Mouse (Mus musculus): ENCODE data around the gene Heatr6. TPM values are rescaled to one million over a fixed set of nuclear protein-coding genes. Genes with fewer than 3 reads are reported as not detected.
A peak's percentile ranks its signal among the peaks of the same experiment; 100 is the strongest.

Heatr6 gene
- polyA plus RNA-seq, 1 experiment from 2014 or later: 16.8 TPM

DNA sequence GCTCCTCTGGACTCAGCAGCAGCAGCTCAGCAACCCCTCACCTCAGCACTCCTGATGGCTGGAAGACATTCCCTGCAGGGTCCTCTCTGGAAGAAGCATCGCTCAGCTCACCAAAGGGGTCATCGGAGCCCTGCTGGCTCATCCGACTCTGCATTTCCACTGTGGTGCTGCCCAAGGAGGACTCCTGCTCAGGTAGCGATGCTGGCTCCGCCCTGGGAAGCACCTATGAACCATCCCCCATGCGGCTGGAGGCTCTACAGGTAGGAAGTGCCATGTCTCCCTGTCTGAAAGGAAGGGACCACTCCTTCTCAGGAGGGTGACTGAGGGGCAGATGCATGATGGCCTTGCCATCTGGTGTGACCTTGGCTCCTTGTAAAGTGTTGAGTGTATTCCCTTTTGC lies 18.8 kb downstream of the Heatr6 start:
- ATAC-seq (replicated peaks; ENCODE audit: low FRiP score): no peak
- 94% methylated on average over 6 of the region's 6 CpGs for WGBS
- no peak for DNase-seq (ENCODE audit: low spot score)
- no peaks in the 10 kb centered on the region for H3K27me3 ChIP-seq (replicated peaks; ENCODE audit: control insufficient read depth, insufficient read depth, low read length)
- H3K36me3 ChIP-seq (ENCODE audit: control insufficient read depth, insufficient read depth, low read length): peaks cover 28% of the 10 kb centered on the region
- no peak overlapping the region for H3K4me3 ChIP-seq (ENCODE audit: low read depth, low read length)
- no peaks in the 10 kb centered on the region for H3K4me1 ChIP-seq (replicated peaks; ENCODE audit: control insufficient read depth, insufficient read depth, low read length)
- H3K27ac ChIP-seq (ENCODE audit: low read depth, low read length): no peak overlapping the region
- H3K9ac ChIP-seq (ENCODE audit: low read depth, low read length): no peak overlapping the region
- no peak overlapping the region for H3K4me2 ChIP-seq
- H3K9me3 ChIP-seq (ENCODE audit: control insufficient read depth, low read length): no peaks in the 10 kb centered on the region

DNA sequence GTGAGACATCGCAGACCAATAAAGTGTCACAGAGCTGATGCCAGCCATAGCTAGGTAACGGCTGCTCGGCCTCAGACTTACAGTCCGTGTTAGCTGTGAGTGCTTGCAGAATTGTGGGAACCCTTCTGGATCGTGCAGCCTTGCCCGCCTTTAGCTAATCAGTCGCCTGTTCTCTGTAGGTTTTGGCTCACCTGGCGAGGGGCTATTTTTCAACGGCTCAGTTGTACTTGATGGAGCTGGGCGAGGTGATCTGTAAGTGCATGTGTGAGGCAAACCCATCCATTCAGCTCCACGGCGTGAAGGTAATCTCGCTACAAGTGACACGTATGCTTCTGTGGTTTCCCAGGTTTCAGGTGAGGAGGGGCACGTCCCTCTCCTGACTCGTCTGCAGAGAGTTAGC lies 20.2 kb downstream of the Heatr6 start:
- WGBS: 88% methylated on average over 16 of the region's 16 CpGs
- Histone ChIP-seq H3K27me3 (replicated peaks; ENCODE audit: control insufficient read depth, insufficient read depth, low read length) (no peaks in the 10 kb centered on the region), H3K27ac (ENCODE audit: low read depth, low read length) (no peak overlapping the region), H3K4me3 (ENCODE audit: low read depth, low read length) (no peak overlapping the region), H3K36me3 (ENCODE audit: control insufficient read depth, insufficient read depth, low read length) (peaks cover 26% of the 10 kb centered on the region), H3K9ac (ENCODE audit: low read depth, low read length) (no peak overlapping the region), H3K4me2 (no peak overlapping the region), H3K9me3 (ENCODE audit: control insufficient read depth, low read length) (no peaks in the 10 kb centered on the region), H3K4me1 (replicated peaks; ENCODE audit: control insufficient read depth, insufficient read depth, low read length) (no peaks in the 10 kb centered on the region)
- ATAC-seq (replicated peaks; ENCODE audit: low FRiP score) (no peak), DNase-seq (ENCODE audit: low spot score) (no peak)

DNA sequence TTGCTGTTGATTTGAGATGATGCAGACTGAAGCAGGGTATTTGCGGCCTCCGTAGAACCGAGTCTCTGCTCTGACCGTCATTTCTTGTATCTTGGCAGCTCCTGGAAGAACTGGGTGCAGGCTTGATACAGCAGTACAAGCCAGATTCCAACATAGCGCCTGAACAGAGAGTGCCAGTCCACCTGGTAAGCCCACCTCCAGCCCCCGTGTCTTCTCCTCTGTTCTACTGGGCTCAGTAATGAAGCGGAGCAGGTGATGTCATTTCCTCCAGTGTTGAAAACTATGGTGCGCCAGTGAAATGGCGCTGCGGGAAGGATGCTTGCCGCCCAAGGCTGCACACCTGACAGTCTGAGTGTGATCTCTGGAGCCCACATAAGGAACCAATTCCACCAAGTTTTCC lies 20.8 kb downstream of the Heatr6 start:
- ATAC-seq (replicated peaks; ENCODE audit: low FRiP score) (no peak), DNase-seq (ENCODE audit: low spot score) (no peak)
- Histone ChIP-seq H3K4me3 (ENCODE audit: low read depth, low read length) (no peak overlapping the region), H3K4me1 (replicated peaks; ENCODE audit: control insufficient read depth, insufficient read depth, low read length) (no peaks in the 10 kb centered on the region), H3K27ac (ENCODE audit: low read depth, low read length) (no peak overlapping the region), H3K9me3 (ENCODE audit: control insufficient read depth, low read length) (no peaks in the 10 kb centered on the region), H3K4me2 (no peak overlapping the region), H3K36me3 (ENCODE audit: control insufficient read depth, insufficient read depth, low read length) (peaks cover 24% of the 10 kb centered on the region), H3K27me3 (replicated peaks; ENCODE audit: control insufficient read depth, insufficient read depth, low read length) (no peaks in the 10 kb centered on the region), H3K9ac (ENCODE audit: low read depth, low read length) (no peak overlapping the region)
- whole genome bisulfite sequencing: 95% methylated on average over 11 of the region's 11 CpGs

DNA sequence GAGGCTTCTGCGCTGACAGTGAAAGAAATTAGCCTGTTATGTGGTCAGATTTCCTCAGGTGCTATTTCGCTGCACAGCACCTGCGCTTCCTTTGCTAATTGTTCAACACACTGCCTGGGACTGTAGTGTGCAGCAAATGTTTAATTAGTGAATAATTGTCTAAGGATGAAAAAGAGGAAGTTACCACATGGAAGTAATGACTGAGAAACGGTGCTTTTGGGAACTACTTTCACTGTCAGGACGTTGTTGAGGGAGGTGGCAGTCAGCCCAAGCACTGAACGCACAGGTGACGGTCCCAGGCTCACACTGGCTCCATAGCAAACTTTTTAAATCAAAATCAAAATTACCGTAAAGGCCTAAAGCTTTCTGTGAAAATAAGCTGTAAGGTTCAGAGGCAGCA lies 23.3 kb downstream of the Heatr6 start:
- Histone ChIP-seq H3K27me3 (replicated peaks; ENCODE audit: control insufficient read depth, insufficient read depth, low read length) (no peaks in the 10 kb centered on the region), H3K36me3 (ENCODE audit: control insufficient read depth, insufficient read depth, low read length) (peaks cover 42% of the 10 kb centered on the region), H3K4me1 (replicated peaks; ENCODE audit: control insufficient read depth, insufficient read depth, low read length) (no peaks in the 10 kb centered on the region), H3K4me2 (no peak overlapping the region), H3K9ac (ENCODE audit: low read depth, low read length) (no peak overlapping the region), H3K27ac (ENCODE audit: low read depth, low read length) (no peak overlapping the region), H3K9me3 (ENCODE audit: control insufficient read depth, low read length) (no peaks in the 10 kb centered on the region), H3K4me3 (ENCODE audit: low read depth, low read length) (no peak overlapping the region)
- WGBS: 89% methylated on average over 8 of the region's 8 CpGs
- no peak for ATAC-seq (replicated peaks; ENCODE audit: low FRiP score)
- no peak for DNase-seq (ENCODE audit: low spot score)

DNA sequence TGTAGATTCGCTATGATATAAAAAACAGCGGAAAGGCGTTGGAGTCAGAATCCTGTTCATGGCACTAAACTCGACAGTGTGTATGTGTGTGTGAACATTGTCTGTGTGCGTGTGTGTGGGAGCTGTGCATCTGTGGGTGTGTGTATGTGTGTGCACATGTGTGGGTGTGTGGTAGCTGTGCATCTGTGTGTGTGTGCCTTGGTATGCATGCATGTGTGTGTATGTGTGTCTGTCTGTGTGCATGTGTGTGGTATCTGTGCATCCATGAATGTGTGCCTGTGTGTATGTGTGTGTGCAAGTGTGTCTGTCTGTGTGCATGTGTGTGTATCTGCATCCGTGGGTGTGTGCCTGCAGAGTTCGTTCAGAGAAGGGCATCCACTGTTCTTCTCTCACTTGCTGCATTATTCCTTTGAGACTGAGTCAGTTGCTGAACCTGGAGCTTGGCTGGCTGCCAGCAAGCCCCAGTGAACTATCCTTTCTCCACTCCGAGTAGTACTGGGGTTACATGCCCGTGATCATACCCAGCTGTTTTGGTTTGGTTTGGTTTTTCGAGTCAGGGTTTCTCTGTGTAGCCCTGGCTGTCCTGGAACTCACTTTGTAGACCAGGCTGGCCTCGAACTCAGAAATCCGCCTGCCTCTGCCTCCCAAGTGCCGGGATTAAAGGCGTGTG lies 30.6 kb downstream of the Heatr6 start:
- Histone ChIP-seq H3K4me3 (ENCODE audit: low read depth, low read length) (no peak overlapping the region), H3K27me3 (replicated peaks; ENCODE audit: control insufficient read depth, insufficient read depth, low read length) (no peaks in the 10 kb centered on the region), H3K36me3 (ENCODE audit: control insufficient read depth, insufficient read depth, low read length) (peaks cover 26% of the 10 kb centered on the region), H3K27ac (ENCODE audit: low read depth, low read length) (no peak overlapping the region), H3K9me3 (ENCODE audit: control insufficient read depth, low read length) (no peaks in the 10 kb centered on the region), H3K4me1 (replicated peaks; ENCODE audit: control insufficient read depth, insufficient read depth, low read length) (no peaks in the 10 kb centered on the region), H3K9ac (ENCODE audit: low read depth, low read length) (no peak overlapping the region), H3K4me2 (no peak overlapping the region)
- no peak for DNase-seq (ENCODE audit: low spot score)
- WGBS: 90% methylated on average over 14 of the region's 14 CpGs
- no peak for ATAC-seq (replicated peaks; ENCODE audit: low FRiP score)

GRCm38 (mm10) chr11:83784661-83785060 lies 31.2 kb downstream of the Heatr6 start:
- Histone ChIP-seq H3K36me3 (ENCODE audit: control insufficient read depth, insufficient read depth, low read length) (peaks cover 21% of the 10 kb centered on the region), H3K4me2 (no peak overlapping the region), H3K9ac (ENCODE audit: low read depth, low read length) (no peak overlapping the region), H3K27ac (ENCODE audit: low read depth, low read length) (no peak overlapping the region), H3K9me3 (ENCODE audit: control insufficient read depth, low read length) (no peaks in the 10 kb centered on the region), H3K27me3 (replicated peaks; ENCODE audit: control insufficient read depth, insufficient read depth, low read length) (no peaks in the 10 kb centered on the region), H3K4me1 (replicated peaks; ENCODE audit: control insufficient read depth, insufficient read depth, low read length) (0 out of 2 replicates have a peak, but pooled peaks cover 2% of the 10 kb centered on the region), H3K4me3 (ENCODE audit: low read depth, low read length) (no peak overlapping the region)
- ATAC-seq (replicated peaks; ENCODE audit: low FRiP score) (no peak), DNase-seq (ENCODE audit: low spot score) (no peak)
- WGBS: 78% methylated on average over 2 of the region's 2 CpGs

DNA sequence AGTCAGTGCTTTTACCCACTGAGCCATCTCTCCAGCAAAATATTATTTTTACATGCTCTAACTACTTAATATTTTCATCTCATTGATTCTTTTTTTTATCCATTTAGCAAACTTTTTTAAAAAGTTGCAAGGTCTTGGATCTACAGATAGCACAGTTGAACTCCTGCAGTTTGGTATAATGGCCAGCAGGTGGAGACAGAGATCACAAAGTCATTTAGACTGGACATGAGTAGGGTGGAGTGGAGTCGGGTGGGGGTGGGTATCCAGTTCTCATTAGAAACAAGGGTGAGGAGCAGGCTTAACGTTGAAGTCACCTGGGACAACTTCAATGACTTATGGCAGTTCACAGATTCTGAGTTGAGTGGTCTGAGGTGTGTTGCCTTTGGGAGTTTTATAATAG lies 31.9 kb downstream of the Heatr6 start:
- Histone ChIP-seq H3K4me2 (no peak overlapping the region), H3K4me1 (replicated peaks; ENCODE audit: control insufficient read depth, insufficient read depth, low read length) (0 out of 2 replicates have a peak, but pooled peaks cover 2% of the 10 kb centered on the region), H3K9me3 (ENCODE audit: control insufficient read depth, low read length) (no peaks in the 10 kb centered on the region), H3K36me3 (ENCODE audit: control insufficient read depth, insufficient read depth, low read length) (peaks cover 14% of the 10 kb centered on the region), H3K4me3 (ENCODE audit: low read depth, low read length) (no peak overlapping the region), H3K9ac (ENCODE audit: low read depth, low read length) (no peak overlapping the region), H3K27ac (ENCODE audit: low read depth, low read length) (no peak overlapping the region), H3K27me3 (replicated peaks; ENCODE audit: control insufficient read depth, insufficient read depth, low read length) (no peaks in the 10 kb centered on the region)
- 17% methylated on average over 2 of the region's 2 CpGs for WGBS
- 0 out of 2 replicates have a peak, but pooled peaks have one; percentile 20 for ATAC-seq (replicated peaks; ENCODE audit: low FRiP score)
- peak; percentile 39 for DNase-seq (ENCODE audit: low spot score)

- Histone ChIP-seq H3K9ac (ENCODE audit: low read depth, low read length) (no peak overlapping the region), H3K36me3 (ENCODE audit: control insufficient read depth, insufficient read depth, low read length) (0 out of 2 replicates have a peak, but pooled peaks cover under 1% of the 10 kb centered on the region), H3K4me3 (ENCODE audit: low read depth, low read length) (no peak overlapping the region), H3K27ac (ENCODE audit: low read depth, low read length) (no peak overlapping the region), H3K4me2 (no peak overlapping the region), H3K27me3 (replicated peaks; ENCODE audit: control insufficient read depth, insufficient read depth, low read length) (no peaks in the 10 kb centered on the region), H3K4me1 (replicated peaks; ENCODE audit: control insufficient read depth, insufficient read depth, low read length) (0 out of 2 replicates have a peak, but pooled peaks cover 2% of the 10 kb centered on the region), H3K9me3 (ENCODE audit: control insufficient read depth, low read length) (no peaks in the 10 kb centered on the region)
- 70% methylated on average over 4 of the region's 4 CpGs for WGBS
- DNase-seq (ENCODE audit: low spot score): no peak
- no peak for ATAC-seq (replicated peaks; ENCODE audit: low FRiP score)
Measured at GRCm38 (mm10) chr11:83786835-83787234, 33.3 kb downstream of the Heatr6 start.

DNA sequence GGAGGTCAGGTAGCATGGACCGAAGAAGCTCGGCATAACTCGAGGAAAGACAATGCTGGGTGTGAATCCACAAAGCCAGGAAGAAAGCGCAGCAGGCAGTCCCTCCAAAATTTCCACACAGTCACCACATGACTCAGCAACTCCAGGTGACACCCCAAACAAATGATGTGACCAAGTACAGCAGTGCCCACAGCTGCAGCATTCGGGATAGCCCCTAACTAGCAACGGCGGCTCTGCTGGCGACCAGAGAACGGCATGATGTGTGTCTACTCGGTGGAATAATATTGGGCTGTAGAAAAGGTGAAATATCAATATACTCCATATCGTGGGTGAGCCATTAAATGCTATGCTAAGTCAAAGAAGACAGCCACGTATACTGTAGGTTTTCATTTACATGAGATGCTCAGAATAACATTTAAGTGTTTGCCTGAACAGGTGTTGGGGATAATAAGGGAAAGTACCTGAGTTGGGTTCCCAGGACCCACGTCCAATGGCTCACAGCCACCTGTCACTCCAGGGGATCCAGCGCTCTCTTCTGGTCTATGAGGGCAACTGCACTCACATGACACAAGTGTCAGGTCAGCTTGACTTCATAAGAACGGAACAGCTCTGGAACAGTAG lies 34.0 kb downstream of the Heatr6 start:
- no peak for DNase-seq (ENCODE audit: low spot score)
- Histone ChIP-seq H3K9me3 (ENCODE audit: control insufficient read depth, low read length) (no peaks in the 10 kb centered on the region), H3K27me3 (replicated peaks; ENCODE audit: control insufficient read depth, insufficient read depth, low read length) (no peaks in the 10 kb centered on the region), H3K36me3 (ENCODE audit: control insufficient read depth, insufficient read depth, low read length) (no peaks in the 10 kb centered on the region), H3K4me2 (no peak overlapping the region), H3K4me3 (ENCODE audit: low read depth, low read length) (no peak overlapping the region), H3K27ac (ENCODE audit: low read depth, low read length) (no peak overlapping the region), H3K4me1 (replicated peaks; ENCODE audit: control insufficient read depth, insufficient read depth, low read length) (0 out of 2 replicates have a peak, but pooled peaks cover 2% of the 10 kb centered on the region), H3K9ac (ENCODE audit: low read depth, low read length) (no peak overlapping the region)
- ATAC-seq (replicated peaks; ENCODE audit: low FRiP score): no peak
- 79% methylated on average over 15 of the region's 15 CpGs for WGBS

Measured in liver, embryonic 11.5 days (tissue).